Mouse (Mus musculus): ENCODE results near the gene B3gnt4. TPM values are rescaled to one million over a fixed set of nuclear protein-coding genes. Genes with fewer than 3 reads are reported as not detected.

Gene B3gnt4
- total RNA-seq, 2 experiments from 2014 or later = 0.95 to 1.1 TPM

- no peak for TF ChIP-seq CTCF (IDR thresholded peaks at IDR 0.05)
- intact Hi-C loops (cut with DNase I) = no loop called here
- Histone ChIP-seq H3K4me3 (no peak overlapping the region), H3K27ac (no peak overlapping the region)
- DNase-seq (ENCODE audit: extremely low spot score in 1 of 2, low spot score in 2 of 2) = peak; percentile 5
Measured at GRCm38 (mm10) chr5:123533801-123534200, 23.5 kb downstream of the B3gnt4 start.

GRCm38 (mm10) chr5:123555693-123556092 is 45.4 kb downstream of the B3gnt4 start:
- H3K27ac ChIP-seq = no peak overlapping the region
- no peak for TF ChIP-seq CTCF (IDR thresholded peaks at IDR 0.05)
- DNase-seq (ENCODE audit: extremely low spot score in 1 of 2, low spot score in 2 of 2) = peak; percentile 2 to 8

GRCm38 (mm10) chr5:123556451-123556850 is 46.2 kb downstream of the B3gnt4 start:
- Histone ChIP-seq H3K27ac (0 out of 2 replicates have a peak overlapping the region, but pooled peaks have one; percentile 50), H3K4me3 (no peak overlapping the region)
- TF ChIP-seq CTCF (IDR thresholded peaks at IDR 0.05) = no peak
- peak; percentile 20 to 40 for DNase-seq (ENCODE audit: extremely low spot score in 1 of 2, low spot score in 2 of 2)
- intact Hi-C loops (cut with DNase I) = no loop called here

More at GRCm38 (mm10) chr5:123555693-123556092, 45.4 kb downstream of the B3gnt4 start:
- intact Hi-C loops (cut with DNase I) = no loop called here
- no peak overlapping the region for H3K4me3 ChIP-seq

GRCm38 (mm10) chr5:123559588-123559987 is 49.3 kb downstream of the B3gnt4 start:
- TF ChIP-seq CTCF (IDR thresholded peaks at IDR 0.05) = no peak
- DNase-seq (ENCODE audit: extremely low spot score in 1 of 2, low spot score in 2 of 2) = peak; percentile 6 to 22
- intact Hi-C loops (cut with DNase I) = no loop called here
- no peak overlapping the region for H3K27ac ChIP-seq
- no peak overlapping the region for H3K4me3 ChIP-seq

- intact Hi-C loops (cut with DNase I) = no loop called here
- TF ChIP-seq CTCF (IDR thresholded peaks at IDR 0.05) = no peak
- peak; percentile 7 to 19 for DNase-seq (ENCODE audit: extremely low spot score in 1 of 2, low spot score in 2 of 2)
Measured at GRCm38 (mm10) chr5:123561128-123561527, 50.9 kb downstream of the B3gnt4 start.

More at GRCm38 (mm10) chr5:123561128-123561527, 50.9 kb downstream of the B3gnt4 start:
- Histone ChIP-seq H3K27ac (peak overlapping the region; percentile 24; the same call in 1 of the 2 replicates), H3K4me3 (no peak overlapping the region)

Small RNAs within 50 kb of the gene (microRNA-seq; reads per million reads assigned to microRNA genes)
- 0.48 to 1.5 reads per million in 2 experiments for gene Mir7647

Other genes starting within 250 kb of the B3gnt4 start
- gene Bcl7a, start 166.6 kb upstream of the B3gnt4 start, total RNA-seq (2021) = 10 to 100 TPM; 65.4 to 68.2 TPM
- 10 to 100 TPM; 20.5 to 20.8 TPM for gene Mlxip, start 115.7 kb upstream of the B3gnt4 start, total RNA-seq (2021)
- gene Lrrc43, start 21.2 kb upstream of the B3gnt4 start, total RNA-seq (2021) = under 1 TPM; 0.49 to 0.61 TPM
- not detected for gene Il31, start 21.0 kb upstream of the B3gnt4 start, total RNA-seq (2021)
- gene Diablo, start 13.7 kb downstream of the B3gnt4 start, total RNA-seq (2021) = 10 to 100 TPM; 27.9 to 29.0 TPM
- gene Gm49027, start 15.0 kb downstream of the B3gnt4 start, total RNA-seq (2021) = 1 to 10 TPM; 7.0 to 7.7 TPM
- 100 to 1,000 TPM in 1 of 2 experiments, 10 to 100 TPM in 1; 87.3 to 105 TPM for gene Vps33a, start 62.6 kb downstream of the B3gnt4 start, total RNA-seq (2021)
- gene Clip1, start 174.2 kb downstream of the B3gnt4 start, total RNA-seq (2021) = 100 to 1,000 TPM; 139 TPM
- 10 to 100 TPM; 40.5 to 47.3 TPM for gene Zcchc8, start 210.6 kb downstream of the B3gnt4 start, total RNA-seq (2021)
- 10 to 100 TPM; 84.2 to 84.8 TPM for gene Rsrc2, start 239.0 kb downstream of the B3gnt4 start, total RNA-seq (2021)
- 1 to 10 TPM in 1 of 2 experiments, under 1 TPM in 1; 0.68 to 1.1 TPM for gene Kntc1, start 239.3 kb downstream of the B3gnt4 start, total RNA-seq (2021)

All from left cerebral cortex, adult 2 months (tissue).